ENCODE assay signal across 8 mouse cellular contexts in genomic region chr5:31219070-31219469, GRCm38 (mm10). TPM values are rescaled to one million over a fixed set of nuclear protein-coding genes. Genes with fewer than 3 reads are reported as not detected.
DNase-seq lines count a peak whose midpoint lies in the region; ATAC-seq and TF ChIP-seq lines count a peak whose summit lies in the region.

No protein-coding gene starts in this region.

- no peaks in the 10 kb centered on the region for H3K9me3 ChIP-seq in limb, embryonic 12.5 days

- no peak for DNase-seq in gastrocnemius, adult 2 months
- DNase-seq in gastrocnemius, adult 8-10 months (ENCODE audit: low spot score in 2 of 2): no peak
- DNase-seq in ES-CJ7 (ENCODE audit: low read depth, low spot score): peak; percentile 55
- DNase-seq in retina, postnatal 1 day: peak; percentile 54
- no peak for DNase-seq in spleen, adult 18-20 months
- no peak for DNase-seq in urinary bladder, postnatal 25 days (ENCODE audit: low spot score)

- peak; percentile 51 for TF ChIP-seq CTCF in gastrocnemius, adult 2 months (IDR thresholded peaks at IDR 0.05)

- H3K4me3 ChIP-seq in gastrocnemius, adult 2 months: peak overlapping the region; percentile 98
- H3K4me3 ChIP-seq in limb, embryonic 12.5 days (replicated peaks): peak overlapping the region; percentile 95

- H3K27me3 ChIP-seq in limb, embryonic 12.5 days: no peaks in the 10 kb centered on the region

- WGBS in limb, embryonic 12.5 days: 1% methylated on average over 2 of the region's 2 CpGs

- H3K4me1 ChIP-seq in limb, embryonic 12.5 days (replicated peaks): peaks cover 9% of the 10 kb centered on the region; the same call in 1 of the 2 replicates

- ATAC-seq in erythroid progenitor cell, adult 5-6 weeks (replicated peaks; ENCODE audit: low FRiP score, poor library complexity, severe bottlenecking): peak; percentile 37; the same call in 1 of the 2 replicates
- ATAC-seq in limb, embryonic 12.5 days (ENCODE audit: insufficient number of reproducible peaks, insufficient read depth, low FRiP score, low TSS enrichment, low read depth): no peak

- H3K4me2 ChIP-seq in limb, embryonic 12.5 days: peak overlapping the region; percentile 82

- no peaks in the 10 kb centered on the region for H3K36me3 ChIP-seq in limb, embryonic 12.5 days

- H3K9ac ChIP-seq in limb, embryonic 12.5 days (replicated peaks): no peak overlapping the region; the same call in 1 of the 2 replicates

- intact Hi-C loops in gastrocnemius, adult 2 months (cut with DNase I): loop anchor here (5.0 kb wide), 1 partner anchor 108 kb away; no protein-coding TSS in a partner anchor

- peak overlapping the region; percentile 96 for H3K27ac ChIP-seq in gastrocnemius, adult 2 months
- H3K27ac ChIP-seq in limb, embryonic 12.5 days: no peak overlapping the region

RNA-seq across cellular contexts. Expression of gene Ppm1g, which starts 1.4 kb away (rescaled TPM):
- total RNA-seq in gastrocnemius, adult 2 months (2021): 10 to 100 TPM; 41.1 to 45.7 TPM
- total RNA-seq in gastrocnemius, adult 8-10 months (2022): 10 to 100 TPM; 38.2 to 49.9 (median 45.2) TPM
- total RNA-seq in erythroid progenitor cell, adult 5-6 weeks (2015; ENCODE audit: low replicate concordance): 166 and 178 TPM in 2 replicates
- 214 and 223 TPM in 2 replicates for total RNA-seq in erythroid progenitor cell, adult 5-6 weeks (2017; ENCODE audit: low replicate concordance)
- 146 and 153 TPM in 2 replicates for polyA plus RNA-seq in limb, embryonic 12.5 days (2016; fragmentation: Nextera tagmentation; extraction: Ambion mirVana)

RNA-seq across cellular contexts. Expression of gene Zfp513, which starts 17.0 kb away (rescaled TPM):
- 1 to 10 TPM; 6.2 to 7.1 TPM for total RNA-seq in gastrocnemius, adult 2 months (2021)
- 10 to 100 TPM in 1 of 4 experiments, 1 to 10 TPM in 3; 6.5 to 12.3 (median 8.5) TPM for total RNA-seq in gastrocnemius, adult 8-10 months (2022)
- total RNA-seq in erythroid progenitor cell, adult 5-6 weeks (2015; ENCODE audit: low replicate concordance): 6.8 and 9.2 TPM in 2 replicates
- 10.8 and 15.4 TPM in 2 replicates for total RNA-seq in erythroid progenitor cell, adult 5-6 weeks (2017; ENCODE audit: low replicate concordance)
- polyA plus RNA-seq in limb, embryonic 12.5 days (2016; fragmentation: Nextera tagmentation; extraction: Ambion mirVana): 16.7 and 19.3 TPM in 2 replicates

RNA-seq across cellular contexts. Expression of gene Nrbp1, which starts 21.6 kb away (rescaled TPM):
- 10 to 100 TPM; 51.3 to 58.5 TPM for total RNA-seq in gastrocnemius, adult 2 months (2021)
- total RNA-seq in gastrocnemius, adult 8-10 months (2022): 10 to 100 TPM; 43.9 to 54.8 (median 51.2) TPM
- total RNA-seq in erythroid progenitor cell, adult 5-6 weeks (2015; ENCODE audit: low replicate concordance): 22.2 and 45.4 TPM in 2 replicates
- 39.4 and 44.4 TPM in 2 replicates for total RNA-seq in erythroid progenitor cell, adult 5-6 weeks (2017; ENCODE audit: low replicate concordance)
- 128 and 138 TPM in 2 replicates for polyA plus RNA-seq in limb, embryonic 12.5 days (2016; fragmentation: Nextera tagmentation; extraction: Ambion mirVana)

RNA-seq across cellular contexts. Expression of gene Gm9970, which starts 22.0 kb away (rescaled TPM):
- not detected for total RNA-seq in gastrocnemius, adult 2 months (2021)
- not detected for total RNA-seq in gastrocnemius, adult 8-10 months (2022)
- not detected in 2 replicates for total RNA-seq in erythroid progenitor cell, adult 5-6 weeks (2015; ENCODE audit: low replicate concordance)
- total RNA-seq in erythroid progenitor cell, adult 5-6 weeks (2017; ENCODE audit: low replicate concordance): not detected in 2 replicates
- polyA plus RNA-seq in limb, embryonic 12.5 days (2016; fragmentation: Nextera tagmentation; extraction: Ambion mirVana): 0.84 TPM in 1 of 2 replicates, not detected in the other

RNA-seq across cellular contexts. Expression of gene Eif2b4, which starts 25.8 kb away (rescaled TPM):
- total RNA-seq in gastrocnemius, adult 2 months (2021): 10 to 100 TPM; 39.5 to 53.9 TPM
- total RNA-seq in gastrocnemius, adult 8-10 months (2022): 10 to 100 TPM; 42.1 to 68.2 (median 50.8) TPM
- total RNA-seq in erythroid progenitor cell, adult 5-6 weeks (2015; ENCODE audit: low replicate concordance): 36.5 and 60.5 TPM in 2 replicates
- 8.2 and 53.5 TPM in 2 replicates for total RNA-seq in erythroid progenitor cell, adult 5-6 weeks (2017; ENCODE audit: low replicate concordance)
- 69.3 and 76.1 TPM in 2 replicates for polyA plus RNA-seq in limb, embryonic 12.5 days (2016; fragmentation: Nextera tagmentation; extraction: Ambion mirVana)

Comparison
In these comparisons a context has a peak if more than half of its experiments do, and no peak if none do; other contexts are left out.
1. DNase-seq: peak in ES-CJ7 (single experiment) and retina, postnatal 1 day (single experiment); none in gastrocnemius, adult 2 months (single experiment), gastrocnemius, adult 8-10 months (0 of 2), spleen, adult 18-20 months (0 of 2) and urinary bladder, postnatal 25 days (single experiment).